Mouse (Mus musculus): ENCODE measurements around the gene Aqp3.

- TF ChIP-seq CHD2 (IDR thresholded peaks at IDR 0.05; ENCODE audit: low read depth, low read length), result no peak
- TF ChIP-seq ZNF384 (IDR thresholded peaks at IDR 0.05; ENCODE audit: low read depth, low read length), result no peak
These were observed 47.0 kb downstream of the Aqp3 start for GRCm38 (mm10) chr4:41050726-41051675.
